Mouse (Mus musculus) CH12.LX (cell line): ENCODE data around the gene Rhof. TPM values are rescaled to one million over a fixed set of nuclear protein-coding genes. Genes with fewer than 3 reads are reported as not detected.

Source experiments
- DNase-seq: peaks from one replicate; pipeline ENCODE4 v3.0.0-alpha.2; 2013; ENCODE audit errors: extremely low read depth
- H3K27ac ChIP-seq: 2 replicates; pipeline ENCODE4 v1.5.1; 2012; ENCODE audit warnings: low read depth, mild to moderate bottlenecking, control low read depth, moderate library complexity; ENCODE audit not compliant: insufficient read depth
- H3K27me3 ChIP-seq: replicated peaks from 2 replicates; pipeline ENCODE3; 2012; ENCODE audit warnings: inconsistent platforms
- H3K36me3 ChIP-seq, 2 experiments: replicated peaks in 1 of 2; 2 replicates each; pipeline versions ENCODE3 to v1.6.1; 2012; ENCODE audit warnings: inconsistent platforms in 1 of 2, low read length in 1 of 2, mild to moderate bottlenecking in 1 of 2, mixed read lengths in 1 of 2, moderate library complexity in 1 of 2; ENCODE audit not compliant: control insufficient read depth in 1 of 2, insufficient read depth in 1 of 2
- H3K4me1 ChIP-seq, 2 experiments: 2 replicates each; pipeline ENCODE4 v1.6.1; 2012; ENCODE audit warnings: inconsistent platforms in 1 of 2, moderate library complexity in 1 of 2; ENCODE audit not compliant: insufficient read depth in 2 of 2, control insufficient read depth in 1 of 2
- H3K4me2 ChIP-seq: 2 replicates; pipeline ENCODE4 v1.6.1; 2012; ENCODE audit warnings: low read depth, mild to moderate bottlenecking, control low read depth; ENCODE audit not compliant: poor library complexity, insufficient read depth, severe bottlenecking
- H3K4me3 ChIP-seq, 3 experiments: fragments of 150-350 bp in 1 of 3; sonication (generic) in 1 of 3; replicated peaks in 1 of 3; 2 replicates each; pipeline versions ENCODE3 to v1.5.1; 2011 to 2012; ENCODE audit warnings: low read depth in 2 of 3, low read length in 2 of 3, mild to moderate bottlenecking in 2 of 3, moderate library complexity in 2 of 3, control low read depth in 1 of 3, improper control_type of control experiment in 1 of 3, inconsistent platforms in 1 of 3, mixed read lengths in 1 of 3; ENCODE audit not compliant: poor library complexity in 1 of 3
- H3K79me2 ChIP-seq: replicated peaks from 2 replicates; pipeline ENCODE4 v1.6.1; 2012; ENCODE audit warnings: mild to moderate bottlenecking, moderate library complexity; ENCODE audit not compliant: control insufficient read depth, poor library complexity, insufficient read depth, severe bottlenecking; ENCODE audit errors: extremely low read depth
- H3K9ac ChIP-seq: 2 replicates; pipeline ENCODE4 v1.6.1; 2012; ENCODE audit warnings: low read depth, mild to moderate bottlenecking, control low read depth, moderate library complexity; ENCODE audit not compliant: insufficient read depth
- H3K9me3 ChIP-seq: replicated peaks from 2 replicates; pipeline ENCODE3; 2012; ENCODE audit warnings: low read length, inconsistent platforms, mixed read lengths
- BHLHE40 ChIP-seq: IDR thresholded peaks from 2 replicates; pipeline ENCODE4 v1.6.1; 2011; ENCODE audit warnings: mild to moderate bottlenecking, low read depth, low read length, improper control_type of control experiment
- CHD1 ChIP-seq: IDR thresholded peaks from 2 replicates; pipeline ENCODE4 v1.6.1; 2012; ENCODE audit warnings: low read depth, low read length, improper control_type of control experiment, inconsistent platforms
- ELF1 ChIP-seq: IDR thresholded peaks from 2 replicates; pipeline ENCODE4 v1.6.1; 2014; ENCODE audit warnings: low read depth, mild to moderate bottlenecking, inconsistent platforms, low read length, improper control_type of control experiment
- ETS1 ChIP-seq: conservative IDR thresholded peaks from 2 replicates; pipeline ENCODE4 v1.6.1; 2012; ENCODE audit warnings: low read depth, mild to moderate bottlenecking, inconsistent platforms, low read length, improper control_type of control experiment, moderate library complexity
- GABPA ChIP-seq: IDR thresholded peaks from 2 replicates; pipeline ENCODE4 v1.6.1; 2012; ENCODE audit warnings: low read depth, low read length, improper control_type of control experiment, inconsistent platforms; ENCODE audit not compliant: insufficient replicate concordance
- HCFC1 ChIP-seq: IDR thresholded peaks from 2 replicates; pipeline ENCODE4 v1.6.1; 2012; ENCODE audit warnings: low read depth, mild to moderate bottlenecking, inconsistent platforms, low read length, improper control_type of control experiment
- IRF4 ChIP-seq: IDR thresholded peaks from 2 replicates; pipeline ENCODE4 v1.6.1; 2014; ENCODE audit warnings: low read depth, mild to moderate bottlenecking, inconsistent platforms, low read length, improper control_type of control experiment
- JUN ChIP-seq: IDR thresholded peaks from 2 replicates; pipeline ENCODE4 v1.6.1; 2011; ENCODE audit warnings: low read depth, mild to moderate bottlenecking, low read length, improper control_type of control experiment, moderate library complexity; ENCODE audit not compliant: insufficient read depth
- JUND ChIP-seq: conservative IDR thresholded peaks from 2 replicates; pipeline ENCODE4 v1.6.1; 2011; ENCODE audit warnings: low read depth, low read length, improper control_type of control experiment
- KAT2A ChIP-seq: IDR thresholded peaks from 2 replicates; pipeline ENCODE4 v1.6.1; 2012; ENCODE audit warnings: low read length, improper control_type of control experiment, inconsistent platforms; ENCODE audit not compliant: insufficient replicate concordance
- MAX ChIP-seq: IDR thresholded peaks from 2 replicates; pipeline ENCODE4 v1.6.1; 2011; ENCODE audit warnings: low read length, improper control_type of control experiment
- MXI1 ChIP-seq: IDR thresholded peaks from 2 replicates; pipeline ENCODE4 v1.6.1; 2011; ENCODE audit warnings: mild to moderate bottlenecking, low read depth, low read length, improper control_type of control experiment
- MYC ChIP-seq: IDR thresholded peaks from 2 replicates; pipeline ENCODE4 v1.6.1; 2011; ENCODE audit warnings: low read depth, mild to moderate bottlenecking, improper control_type of control experiment, low read length
- NELFE ChIP-seq: IDR thresholded peaks from 2 replicates; pipeline ENCODE4 v1.6.1; 2011; ENCODE audit warnings: low read depth, low read length, improper control_type of control experiment
- NRF1 ChIP-seq: IDR thresholded peaks from 2 replicates; pipeline ENCODE4 v1.6.1; 2014; ENCODE audit warnings: low read depth, mild to moderate bottlenecking, inconsistent platforms, low read length, improper control_type of control experiment, moderate library complexity
- PAX5 ChIP-seq: IDR thresholded peaks from 2 replicates; pipeline ENCODE4 v1.6.1; 2012; ENCODE audit warnings: low read length, inconsistent platforms, mixed read lengths
- SMC3 ChIP-seq: IDR thresholded peaks from 2 replicates; pipeline ENCODE4 v1.6.1; 2011; ENCODE audit warnings: low read depth, low read length, improper control_type of control experiment
- TBP ChIP-seq: conservative IDR thresholded peaks from 2 replicates; pipeline ENCODE4 v1.6.1; 2011; ENCODE audit warnings: low read depth, low read length, improper control_type of control experiment
- UBTF ChIP-seq: IDR thresholded peaks from 2 replicates; pipeline ENCODE4 v1.6.1; 2012; ENCODE audit warnings: low read depth, mild to moderate bottlenecking, inconsistent platforms, low read length, improper control_type of control experiment, moderate library complexity
- USF2 ChIP-seq: conservative IDR thresholded peaks from 2 replicates; pipeline ENCODE4 v1.6.1; 2011; ENCODE audit warnings: low read depth, low read length, improper control_type of control experiment
- ZKSCAN1 ChIP-seq: IDR thresholded peaks from 2 replicates; pipeline ENCODE4 v1.6.1; 2012; ENCODE audit warnings: low read depth, inconsistent platforms, low read length, improper control_type of control experiment, borderline replicate concordance
- ZNF384 ChIP-seq: IDR thresholded peaks from 2 replicates; pipeline ENCODE4 v1.6.1; 2012; ENCODE audit warnings: low read depth, low read length, improper control_type of control experiment, inconsistent platforms
- dilution Hi-C: fragments of 300-500 bp; cut with MboI; formaldehyde crosslinking; loops from 2 replicates; pipeline ENCODE4 v1.14.3; 2020; ENCODE audit warnings: low sequenced_read_pairs; ENCODE audit not compliant: extremely low pct_unique_long_range_greater_than_20kb, extremely low pct_ligation_motif_present
- in situ Hi-C: fragments of 300-500 bp; cut with MboI; formaldehyde crosslinking; loops from 3 replicates; pipeline ENCODE4 v1.14.3; 2019; ENCODE audit warnings: low sequenced_read_pairs, low pct_ligation_motif_present, low pct_unique_long_range_greater_than_20kb, mixed read lengths
- polyA plus RNA-seq: library from polyadenylated mRNA; unstranded; fragments of >175 nt; gene quantifications from 2 replicates; pipeline ENCODE4 v1.2.1, GENCODE M21; 2012; ENCODE audit warnings: low read depth; ENCODE audit not compliant: insufficient read length
- total RNA-seq, 2 experiments: library from RNA; depleted of rRNA; stranded (reverse); fragments of 300-350 nt in 1 of 2; fragments of >200 nt in 1 of 2; gene quantifications; 2 replicates each; pipeline ENCODE4 v1.2.3; 2012 to 2014

Rhof gene
- total and polyA plus RNA-seq, 3 experiments, result 33.6 to 56.9 (median 45.4) TPM

DNA sequence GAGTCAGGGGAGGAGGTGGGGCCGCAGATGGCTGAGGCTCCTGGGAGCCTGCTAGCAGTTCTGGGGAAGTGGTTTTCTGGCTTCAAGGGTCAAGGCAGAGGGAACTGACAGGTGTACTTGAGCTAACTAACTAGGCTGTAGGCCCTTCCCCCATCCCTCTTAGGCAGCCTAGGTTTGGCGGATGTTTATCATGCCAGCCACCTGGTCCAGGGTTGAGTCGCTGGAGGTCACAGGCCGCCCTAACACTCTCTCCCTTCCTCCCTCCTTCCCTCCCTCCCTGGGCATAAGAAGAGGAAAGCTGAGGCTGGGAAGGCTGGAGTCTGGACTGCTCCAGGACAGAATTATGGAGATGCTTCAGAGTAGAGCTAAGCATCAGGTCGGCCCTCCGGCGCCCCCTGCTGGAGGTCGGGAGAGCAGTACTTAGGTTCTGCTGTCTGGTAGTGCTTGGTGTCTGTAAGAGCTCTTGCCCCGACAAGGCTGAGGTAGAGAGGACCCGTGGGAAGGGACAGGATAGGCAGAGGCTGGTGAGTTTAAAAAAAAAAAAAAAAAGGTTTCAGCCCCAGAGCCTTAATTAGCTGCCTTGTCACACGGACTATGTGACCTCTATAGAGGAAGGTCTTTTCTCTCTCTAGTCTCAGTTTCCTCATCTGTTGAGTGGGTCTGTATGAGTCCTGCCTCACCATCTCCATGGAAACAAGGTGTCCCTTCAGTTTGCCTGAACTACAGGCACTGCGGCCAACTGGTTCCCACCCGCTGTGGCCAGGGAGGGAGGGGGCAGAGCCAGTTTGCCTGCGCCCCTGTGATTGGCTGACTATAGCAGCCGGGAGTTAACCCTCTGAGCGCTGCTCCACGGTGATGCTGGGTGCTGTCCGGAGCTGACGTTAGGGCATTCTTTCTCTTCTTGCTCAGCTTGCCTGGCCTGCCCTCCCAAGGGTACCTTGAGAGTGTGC, 17.2 kb upstream of the Rhof start (continued):
- peak; percentile 86 for TF ChIP-seq SMC3
- no peak for TF ChIP-seq ETS1
- no peak for TF ChIP-seq BHLHE40
- TF ChIP-seq, all 38 proteins: peak for 8

DNA sequence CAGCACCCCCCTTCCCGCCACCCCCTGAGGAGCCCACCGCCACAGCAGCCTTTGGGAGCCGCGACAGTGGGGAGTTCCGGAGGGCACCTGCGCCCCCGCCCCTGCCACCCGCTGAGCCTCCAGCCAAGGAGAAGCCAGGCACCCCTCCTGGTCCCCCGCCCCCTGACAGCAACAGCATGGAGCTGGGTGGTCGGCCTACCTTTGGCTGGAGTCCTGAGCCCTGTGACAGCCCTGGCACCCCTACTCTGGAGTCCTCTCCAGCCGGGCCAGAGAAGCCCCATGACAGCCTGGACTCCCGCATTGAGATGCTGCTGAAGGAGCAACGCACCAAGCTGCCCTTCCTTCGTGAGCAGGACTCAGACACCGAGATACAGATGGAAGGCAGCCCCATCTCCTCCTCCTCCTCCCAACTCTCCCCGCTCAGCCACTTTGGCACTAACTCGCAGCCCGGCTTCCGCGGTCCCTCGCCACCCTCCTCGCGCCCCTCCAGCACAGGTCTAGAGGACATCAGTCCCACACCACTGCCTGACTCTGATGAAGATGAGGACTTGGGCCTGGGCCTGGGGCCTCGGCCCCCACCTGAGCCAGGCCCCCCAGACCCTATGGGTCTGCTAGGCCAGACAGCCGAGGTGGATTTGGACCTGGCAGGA, 15.7 kb upstream of the Rhof start:
- in situ Hi-C loops, result no loop called here
- Histone ChIP-seq H3K36me3 (peaks cover 47 to 74% of the 10 kb centered on the region in 2 experiments), H3K27me3 (no peaks in the 10 kb centered on the region), H3K79me2 (peaks cover 61% of the 10 kb centered on the region), H3K4me3 (no peak overlapping the region), H3K9me3 (no peaks in the 10 kb centered on the region), H3K4me2 (no peak overlapping the region), H3K27ac (no peak overlapping the region), H3K9ac (no peak overlapping the region), H3K4me1 (peaks cover 9 to 67% of the 10 kb centered on the region in 2 experiments)
- no peak for DNase-seq
- dilution Hi-C loops, result no loop called here
- TF ChIP-seq ELF1 (no peak), IRF4 (no peak), PAX5 (no peak), MYC (no peak), GABPA (no peak), NELFE (no peak), ETS1 (no peak), NRF1 (no peak), USF2 (no peak), HCFC1 (no peak), MXI1 (no peak), MAX (no peak)

DNA sequence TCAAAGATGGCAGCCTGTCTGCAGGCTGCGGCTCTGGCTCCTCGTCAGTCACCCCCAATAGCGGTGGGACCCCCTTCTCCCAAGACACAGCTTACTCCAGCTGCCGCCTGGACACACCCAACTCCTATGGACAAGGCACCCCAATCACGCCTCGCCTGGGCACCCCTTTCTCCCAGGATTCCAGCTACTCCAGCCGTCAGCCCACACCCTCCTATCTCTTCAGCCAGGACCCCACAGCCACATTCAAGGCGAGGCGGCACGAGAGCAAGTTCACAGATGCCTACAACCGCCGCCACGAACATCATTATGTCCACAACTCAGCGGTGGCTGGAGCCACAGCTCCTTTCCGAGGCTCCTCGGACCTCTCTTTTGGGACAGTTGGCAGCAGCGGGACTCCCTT, 15.1 kb upstream of the Rhof start:
- TF ChIP-seq GABPA (no peak), CHD1 (no peak), UBTF (no peak), JUN (no peak), JUND (no peak), ZNF384 (no peak), TBP (no peak), ZKSCAN1 (no peak), ETS1 (no peak), KAT2A (no peak), PAX5 (no peak)
- Histone ChIP-seq H3K9me3 (no peaks in the 10 kb centered on the region), H3K4me3 (no peak overlapping the region), H3K9ac (no peak overlapping the region), H3K4me1 (peaks cover 9 to 61% of the 10 kb centered on the region in 2 experiments), H3K4me2 (no peak overlapping the region), H3K79me2 (peaks cover 65% of the 10 kb centered on the region), H3K27me3 (no peaks in the 10 kb centered on the region), H3K27ac (no peak overlapping the region), H3K36me3 (peaks cover 41 to 68% of the 10 kb centered on the region in 2 experiments)
- in situ Hi-C loops, result no loop called here
- dilution Hi-C loops, result no loop called here
- no peak for DNase-seq
